Mouse (Mus musculus) testis, adult 2 months (tissue): ENCODE results near the gene Fkbp6.

Experiments
- CTCF ChIP-seq: fragments of 200-500 bp; IDR thresholded peaks from 2 replicates; pipeline ENCODE4 v1.5.1; 2012; ENCODE audit warnings: low read depth, mild to moderate bottlenecking, inconsistent platforms, low read length, moderate library complexity; ENCODE audit not compliant: control insufficient read depth, insufficient read depth, insufficient replicate concordance
- POLR2A ChIP-seq: fragments of 200-500 bp; IDR thresholded peaks from 2 replicates; pipeline ENCODE4 v1.6.1; 2012; ENCODE audit warnings: low read depth, mild to moderate bottlenecking, inconsistent platforms, low read length, moderate library complexity; ENCODE audit not compliant: control insufficient read depth

DNA sequence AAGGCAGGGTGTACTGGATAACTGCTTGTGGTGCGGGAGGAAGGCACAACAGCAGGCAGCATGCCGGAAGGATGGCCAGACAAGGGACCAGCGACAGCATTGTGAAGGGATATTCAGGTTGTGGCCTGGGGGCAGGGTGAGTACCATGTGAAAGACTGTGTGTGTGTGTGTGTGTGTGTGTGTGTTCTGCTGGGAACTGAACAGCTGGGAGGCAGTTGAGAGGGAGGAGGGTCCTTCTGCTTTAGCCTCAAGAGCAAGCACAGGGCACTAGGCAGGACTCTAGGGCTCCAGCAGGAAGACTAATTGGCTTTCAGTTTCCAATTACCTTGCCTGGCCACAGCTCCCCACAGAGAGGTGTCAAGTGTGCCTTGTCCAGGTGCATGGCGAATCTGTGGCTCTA lies 58.7 kb downstream of the Fkbp6 start:
- TF ChIP-seq POLR2A (no peak), CTCF (no peak)
